Mouse (Mus musculus) limb, embryonic 11.5 days (tissue): ENCODE data around the gene Uqcc2. TPM values are rescaled to one million over a fixed set of nuclear protein-coding genes. Genes with fewer than 3 reads are reported as not detected.

ENCODE experiments used
- ATAC-seq: fragments of 200-750 bp; cut with Nextera tagmentation; 2 replicates; pipeline ENCODE4 v1.8.0; 2017; ENCODE audit warnings: low read depth; ENCODE audit not compliant: insufficient number of reproducible peaks, low FRiP score, low TSS enrichment
- DNase-seq: peaks from one replicate; pipeline ENCODE4 v3.0.0-alpha.2; 2015; ENCODE audit warnings: low spot score
- H3K27ac ChIP-seq: fragments of 300-500 bp; sonication (generic); replicated peaks from 2 replicates; pipeline ENCODE4 v1.5.1; 2014; ENCODE audit warnings: low read depth, mild to moderate bottlenecking, low read length
- H3K27me3 ChIP-seq: fragments of 300-500 bp; sonication (generic); 2 replicates; pipeline ENCODE4 v1.6.1; 2014; ENCODE audit warnings: mild to moderate bottlenecking, low read length, mixed read lengths; ENCODE audit not compliant: control insufficient read depth, insufficient read depth
- H3K36me3 ChIP-seq: fragments of 300-500 bp; sonication (generic); 2 replicates; pipeline ENCODE4 v1.6.1; 2014; ENCODE audit warnings: mild to moderate bottlenecking, low read length, moderate library complexity, mixed read lengths; ENCODE audit not compliant: control insufficient read depth, insufficient read depth
- H3K4me1 ChIP-seq: fragments of 300-500 bp; sonication (generic); 2 replicates; pipeline ENCODE4 v1.6.1; 2014; ENCODE audit warnings: low read length, mixed read lengths; ENCODE audit not compliant: control insufficient read depth, insufficient read depth
- H3K4me2 ChIP-seq: fragments of 300-500 bp; sonication (generic); 2 replicates; pipeline ENCODE4 v1.6.1; 2014; ENCODE audit warnings: low read depth, mild to moderate bottlenecking, moderate library complexity; ENCODE audit not compliant: severe bottlenecking
- H3K4me3 ChIP-seq: fragments of 300-500 bp; sonication (generic); 2 replicates; pipeline ENCODE4 v1.5.1; 2014; ENCODE audit warnings: low read depth, low read length
- H3K9ac ChIP-seq: fragments of 300-500 bp; sonication (generic); 2 replicates; pipeline ENCODE4 v1.6.1; 2014; ENCODE audit warnings: mild to moderate bottlenecking, low read length
- H3K9me3 ChIP-seq: fragments of 300-500 bp; sonication (generic); 2 replicates; pipeline ENCODE4 v1.6.1; 2016; ENCODE audit warnings: low read length; ENCODE audit not compliant: control insufficient read depth
- WGBS: fragments of 180-500 bp; shearing (Covaris S2); extraction: QIAGEN DNeasy Blood & Tissue Kit; methylation state at CpG from one replicate; pipeline ENCODE4 v1.1.7; 2014; 5-methylcytosine and 5-hydroxymethylcytosine counted together
- polyA plus RNA-seq: library from polyadenylated mRNA; unstranded; fragments of >200 nt; fragmentation: Nextera tagmentation; extraction: Ambion mirVana; gene quantifications from 2 replicates; pipeline ENCODE4 v1.2.1, GENCODE M21; 2014

Gene Uqcc2
- polyA plus RNA-seq, 1 experiment from 2014 or later: 383 TPM

- Histone ChIP-seq H3K9me3 (no peaks in the 10 kb centered on the region), H3K9ac (no peak overlapping the region), H3K36me3 (peaks cover 22% of the 10 kb centered on the region), H3K27me3 (no peaks in the 10 kb centered on the region), H3K4me2 (no peak overlapping the region), H3K4me3 (no peak overlapping the region), H3K4me1 (peaks cover 6% of the 10 kb centered on the region), H3K27ac (no peak overlapping the region)
- no peak for DNase-seq
- 79% methylated on average over 8 of the region's 8 CpGs for WGBS
- no peak for ATAC-seq
These were observed 13.8 kb downstream of the Uqcc2 start for GRCm38 (mm10) chr17:27119954-27120353.

- DNase-seq (no peak), ATAC-seq (no peak)
- no peak overlapping the region for H3K9ac ChIP-seq
- no peak overlapping the region for H3K4me2 ChIP-seq
- H3K27ac ChIP-seq: no peak overlapping the region
- no peak overlapping the region for H3K4me3 ChIP-seq
- H3K36me3 ChIP-seq: peaks cover 22% of the 10 kb centered on the region
- H3K4me1 ChIP-seq: peaks cover 6% of the 10 kb centered on the region
- WGBS: 75% methylated on average over 4 of the region's 4 CpGs
- no peaks in the 10 kb centered on the region for H3K9me3 ChIP-seq
- no peaks in the 10 kb centered on the region for H3K27me3 ChIP-seq
These were observed 14.2 kb downstream of the Uqcc2 start for GRCm38 (mm10) chr17:27119540-27119895.

GRCm38 (mm10) chr17:27118676-27119539, 14.8 kb downstream of the Uqcc2 start:
- H3K9me3 ChIP-seq: no peaks in the 10 kb centered on the region
- no peak overlapping the region for H3K27ac ChIP-seq
- ATAC-seq (no peak), DNase-seq (no peak)
- H3K27me3 ChIP-seq: no peaks in the 10 kb centered on the region
- H3K36me3 ChIP-seq: peaks cover 22% of the 10 kb centered on the region
- no peak overlapping the region for H3K9ac ChIP-seq
- peaks cover 6% of the 10 kb centered on the region for H3K4me1 ChIP-seq
- H3K4me3 ChIP-seq: no peak overlapping the region
- 90% methylated on average over 25 of the region's 25 CpGs for WGBS
- no peak overlapping the region for H3K4me2 ChIP-seq

GRCm38 (mm10) chr17:27110072-27110471, 23.6 kb downstream of the Uqcc2 start:
- Histone ChIP-seq H3K27me3 (no peaks in the 10 kb centered on the region), H3K4me1 (no peaks in the 10 kb centered on the region), H3K36me3 (no peaks in the 10 kb centered on the region), H3K4me3 (no peak overlapping the region), H3K27ac (no peak overlapping the region), H3K4me2 (no peak overlapping the region), H3K9ac (no peak overlapping the region), H3K9me3 (no peaks in the 10 kb centered on the region; the same call in 1 of the 2 replicates)
- ATAC-seq (no peak), DNase-seq (no peak)
- 94% methylated on average over 7 of the region's 7 CpGs for WGBS

- 86% methylated on average over 6 of the region's 6 CpGs for WGBS
- ATAC-seq: no peak
These were observed 25.8 kb downstream of the Uqcc2 start for GRCm38 (mm10) chr17:27107936-27108335.

GRCm38 (mm10) chr17:27106745-27107144, 27.0 kb downstream of the Uqcc2 start:
- Histone ChIP-seq H3K9me3 (no peaks in the 10 kb centered on the region; the same call in 1 of the 2 replicates), H3K4me2 (no peak overlapping the region), H3K36me3 (no peaks in the 10 kb centered on the region), H3K27me3 (no peaks in the 10 kb centered on the region), H3K9ac (no peak overlapping the region), H3K4me1 (no peaks in the 10 kb centered on the region; the same call in 1 of the 2 replicates), H3K27ac (no peak overlapping the region), H3K4me3 (no peak overlapping the region)
- WGBS: 86% methylated on average over 9 of the region's 9 CpGs
- DNase-seq: peak; percentile 61
- ATAC-seq: no peak

More at GRCm38 (mm10) chr17:27107936-27108335, 25.8 kb downstream of the Uqcc2 start:
- H3K4me2 ChIP-seq: no peak overlapping the region
- no peak overlapping the region for H3K27ac ChIP-seq
- H3K4me3 ChIP-seq: no peak overlapping the region
- no peaks in the 10 kb centered on the region for H3K36me3 ChIP-seq
- DNase-seq: no peak
- no peak overlapping the region for H3K9ac ChIP-seq
- no peaks in the 10 kb centered on the region; the same call in 1 of the 2 replicates for H3K9me3 ChIP-seq
- H3K4me1 ChIP-seq: no peaks in the 10 kb centered on the region; the same call in 1 of the 2 replicates
- no peaks in the 10 kb centered on the region for H3K27me3 ChIP-seq

- H3K4me1 ChIP-seq: no peaks in the 10 kb centered on the region; the same call in 1 of the 2 replicates
- no peaks in the 10 kb centered on the region; the same call in 1 of the 2 replicates for H3K9me3 ChIP-seq
- H3K9ac ChIP-seq: no peak overlapping the region
- 64% methylated on average over 16 of the region's 18 CpGs for WGBS
- no peak overlapping the region for H3K4me2 ChIP-seq
- DNase-seq: no peak
- no peaks in the 10 kb centered on the region for H3K27me3 ChIP-seq
- H3K27ac ChIP-seq: no peak overlapping the region
- ATAC-seq: no peak
- H3K4me3 ChIP-seq: no peak overlapping the region
- H3K36me3 ChIP-seq: no peaks in the 10 kb centered on the region
These were observed 27.8 kb downstream of the Uqcc2 start for GRCm38 (mm10) chr17:27105698-27106470.

GRCm38 (mm10) chr17:27101675-27102074, 32.0 kb downstream of the Uqcc2 start:
- no peak overlapping the region for H3K4me2 ChIP-seq
- no peak overlapping the region for H3K27ac ChIP-seq
- 71% methylated on average over 5 of the region's 5 CpGs for WGBS
- H3K9me3 ChIP-seq: no peaks in the 10 kb centered on the region
- H3K27me3 ChIP-seq: no peaks in the 10 kb centered on the region
- no peak overlapping the region for H3K4me3 ChIP-seq
- no peak for ATAC-seq
- no peak for DNase-seq
- H3K9ac ChIP-seq: no peak overlapping the region
- no peaks in the 10 kb centered on the region for H3K36me3 ChIP-seq
- H3K4me1 ChIP-seq: no peaks in the 10 kb centered on the region; the same call in 1 of the 2 replicates
